Mouse (Mus musculus): Measurements from ENCODE around the gene Pde6b.
A peak's percentile ranks its signal among the peaks of the same experiment; 100 is the strongest.

Gene Pde6b

DNA sequence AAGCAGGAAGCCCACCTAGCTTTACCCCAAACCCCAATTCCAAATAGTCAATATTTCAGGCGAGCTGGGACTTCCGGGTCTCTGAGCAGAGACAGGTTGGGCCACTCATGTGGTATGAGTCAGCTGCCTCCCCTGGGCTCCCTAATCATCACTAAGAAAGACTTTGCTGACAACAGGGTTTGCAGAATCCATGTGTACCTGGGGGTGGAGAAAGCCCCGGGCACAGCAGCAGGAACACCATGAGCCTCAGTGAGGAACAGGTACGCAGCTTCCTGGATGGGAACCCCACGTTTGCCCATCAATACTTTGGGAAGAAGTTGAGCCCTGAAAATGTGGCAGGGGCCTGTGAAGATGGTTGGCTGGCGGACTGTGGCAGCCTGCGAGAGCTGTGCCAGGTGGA lies at the start of gene Pde6b:
TSS of gene Pde6b (plus strand) at position 191 of the 400 bp plus-strand sequence.
- DNase-seq (ENCODE audit: low spot score in 2 of 2): no peak

GRCm38 (mm10) chr5:108343680-108344170 lies 44.5 kb upstream of the Pde6b start:
- DNase-seq (ENCODE audit: low spot score in 2 of 2): no peak

DNA sequence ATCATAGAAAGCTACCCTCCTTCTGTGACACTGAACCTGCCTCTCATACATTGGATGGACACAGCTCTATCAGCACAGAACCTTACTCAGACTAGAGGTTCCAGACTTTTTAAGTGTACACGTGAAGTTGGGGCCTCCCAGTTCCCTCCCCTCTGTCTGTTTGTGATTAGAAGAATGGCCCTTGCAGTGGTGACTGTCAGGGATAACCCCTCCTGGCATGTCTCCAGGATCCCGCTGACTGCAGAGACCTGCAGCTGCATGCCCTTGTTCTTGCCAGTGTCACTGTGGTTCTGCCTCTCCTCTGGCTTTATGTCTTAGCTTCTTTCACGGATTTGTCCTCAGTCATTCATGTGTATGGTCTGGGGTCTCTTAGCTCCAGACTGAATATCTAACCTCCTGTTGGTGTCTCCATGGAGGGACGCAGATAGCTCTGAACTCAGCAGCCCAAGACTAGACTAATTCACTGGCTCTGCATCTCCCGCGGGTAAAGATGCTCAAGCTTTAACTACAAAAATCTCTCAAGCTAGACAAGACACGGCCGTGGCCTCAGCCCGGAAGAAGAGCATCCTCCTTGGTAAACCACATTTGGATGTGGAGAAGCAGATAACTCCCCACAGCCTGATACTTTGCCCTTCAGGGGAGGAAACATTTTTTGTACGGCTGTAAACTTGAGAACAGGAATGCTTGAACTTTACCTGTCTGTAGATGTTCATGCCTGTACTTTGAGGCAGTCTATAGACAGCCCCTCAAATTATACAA lies 42.7 kb upstream of the Pde6b start:
- DNase-seq (ENCODE audit: low spot score in 2 of 2): no peak

DNA sequence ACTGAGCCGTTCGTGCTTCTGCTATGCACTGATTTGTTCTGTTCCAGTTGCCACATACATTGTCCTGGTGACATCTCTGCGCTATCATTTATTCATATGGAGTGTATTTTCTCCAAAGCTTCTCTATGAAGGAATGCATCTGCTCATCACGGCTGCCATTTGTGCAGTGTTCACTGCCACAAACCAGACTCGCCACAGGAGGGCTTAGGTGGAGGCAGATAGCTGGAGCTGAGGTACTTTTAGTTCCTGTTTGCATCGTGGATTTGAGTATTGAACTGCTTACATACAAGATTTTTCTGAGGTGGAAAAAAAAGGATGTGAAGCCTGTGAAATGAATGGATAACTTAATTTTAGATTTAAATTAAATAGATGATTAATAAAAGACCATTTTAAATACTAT lies 40.3 kb upstream of the Pde6b start:
- DNase-seq (ENCODE audit: low spot score in 2 of 2): no peak

GRCm38 (mm10) chr5:108349511-108350148 lies 38.6 kb upstream of the Pde6b start:
- no peak for DNase-seq (ENCODE audit: low spot score in 2 of 2)

DNA sequence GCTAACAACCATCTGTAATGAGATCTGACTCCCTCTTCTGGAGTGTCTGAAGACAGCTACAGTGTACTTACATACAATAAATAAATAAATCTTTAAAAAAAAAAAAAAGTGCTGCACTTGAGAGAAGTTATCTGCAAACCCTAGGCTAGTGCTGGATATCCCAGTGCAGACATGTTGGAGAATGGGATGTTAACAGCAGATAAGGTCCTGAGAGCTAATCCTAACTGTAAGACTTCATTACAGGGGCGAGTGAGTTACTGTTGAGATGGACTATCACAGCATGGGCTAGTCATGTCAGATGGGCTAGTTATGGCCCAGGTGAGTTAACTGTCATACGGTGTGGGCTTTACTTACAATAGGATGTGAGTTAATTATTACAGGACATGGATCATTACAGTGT lies 34.1 kb upstream of the Pde6b start:
- no peak for DNase-seq (ENCODE audit: low spot score in 2 of 2)

DNA sequence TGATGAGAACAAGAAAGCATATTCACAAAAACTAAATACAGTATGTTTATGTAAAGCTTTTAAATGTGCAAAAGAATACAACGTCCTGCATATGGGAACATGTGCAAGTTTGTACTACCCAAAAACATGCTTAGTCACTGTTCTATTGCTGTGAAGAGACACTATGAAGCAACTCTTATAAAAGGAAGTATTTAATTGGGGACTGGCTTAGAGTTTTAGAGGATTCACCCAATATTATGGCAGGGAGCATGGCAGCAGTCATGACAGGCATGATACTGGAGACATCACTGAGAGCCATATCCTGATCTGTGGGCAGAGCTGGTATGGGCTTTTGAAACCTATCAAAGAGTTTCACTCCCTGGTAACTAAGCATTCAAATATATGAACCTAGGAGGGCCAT lies 30.3 kb upstream of the Pde6b start:
- DNase-seq (ENCODE audit: low spot score in 2 of 2): no peak

DNA sequence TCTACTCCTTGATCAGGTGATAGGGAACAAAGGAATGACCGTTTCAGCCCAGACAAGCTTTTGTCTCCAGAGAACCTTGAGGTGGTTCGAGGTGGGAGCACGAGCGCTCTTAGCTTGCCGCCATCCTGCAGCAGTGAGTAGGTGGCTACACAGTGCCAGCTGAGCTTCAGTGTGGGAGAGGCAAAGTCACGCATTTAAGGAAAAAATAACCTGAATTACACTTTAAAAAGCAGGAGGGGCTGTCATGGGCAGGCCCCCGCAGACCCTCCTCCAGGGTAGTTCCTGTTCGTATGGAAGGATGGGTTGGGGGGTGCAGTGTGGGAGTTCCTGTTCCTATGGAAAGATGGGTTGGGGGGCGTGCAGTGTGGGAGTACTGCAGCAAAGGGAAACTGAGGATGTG lies 28.7 kb upstream of the Pde6b start:
- no peak for DNase-seq (ENCODE audit: low spot score in 2 of 2)

- DNase-seq (ENCODE audit: low spot score in 2 of 2): no peak
Observed at GRCm38 (mm10) chr5:108360211-108360610, 28.0 kb upstream of the Pde6b start.

GRCm38 (mm10) chr5:108362330-108362729 lies 25.9 kb upstream of the Pde6b start:
- no peak for DNase-seq (ENCODE audit: low spot score in 2 of 2)

- no peak for DNase-seq (ENCODE audit: low spot score in 2 of 2)
Observed at GRCm38 (mm10) chr5:108366328-108366983, 21.7 kb upstream of the Pde6b start.

- DNase-seq (ENCODE audit: low spot score in 2 of 2): peak; percentile 52 to 70
Observed at GRCm38 (mm10) chr5:108366984-108367841, 21.0 kb upstream of the Pde6b start.

GRCm38 (mm10) chr5:108367871-108368332 lies 20.3 kb upstream of the Pde6b start, which contains the start of gene Gm42517:
Gene Gm42517 (minus strand): TSS chr5:108367922.
- peak in 1 of 2 experiments; percentile 13 for DNase-seq (ENCODE audit: low spot score in 2 of 2)

DNA sequence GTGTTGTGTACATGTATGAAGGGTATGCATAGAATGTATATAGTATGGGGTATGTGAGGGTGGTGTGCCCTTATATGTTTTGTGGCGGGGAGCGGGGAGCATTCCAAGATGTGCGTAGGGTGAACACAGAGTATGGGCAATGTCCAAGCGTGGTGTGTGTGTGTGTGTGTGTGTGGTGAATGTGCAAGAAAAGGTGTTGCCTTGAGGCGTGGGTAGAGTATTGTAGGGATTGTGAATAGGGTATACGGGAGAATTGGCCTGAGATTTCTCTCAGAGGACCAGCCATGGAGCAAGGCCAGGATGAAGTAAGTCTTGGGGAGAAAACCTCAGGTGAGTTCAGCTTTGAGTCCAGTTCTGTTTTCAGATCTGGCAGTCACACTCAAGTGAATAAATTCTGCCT lies 19.7 kb upstream of the Pde6b start:
- DNase-seq (ENCODE audit: low spot score in 2 of 2): no peak

DNA sequence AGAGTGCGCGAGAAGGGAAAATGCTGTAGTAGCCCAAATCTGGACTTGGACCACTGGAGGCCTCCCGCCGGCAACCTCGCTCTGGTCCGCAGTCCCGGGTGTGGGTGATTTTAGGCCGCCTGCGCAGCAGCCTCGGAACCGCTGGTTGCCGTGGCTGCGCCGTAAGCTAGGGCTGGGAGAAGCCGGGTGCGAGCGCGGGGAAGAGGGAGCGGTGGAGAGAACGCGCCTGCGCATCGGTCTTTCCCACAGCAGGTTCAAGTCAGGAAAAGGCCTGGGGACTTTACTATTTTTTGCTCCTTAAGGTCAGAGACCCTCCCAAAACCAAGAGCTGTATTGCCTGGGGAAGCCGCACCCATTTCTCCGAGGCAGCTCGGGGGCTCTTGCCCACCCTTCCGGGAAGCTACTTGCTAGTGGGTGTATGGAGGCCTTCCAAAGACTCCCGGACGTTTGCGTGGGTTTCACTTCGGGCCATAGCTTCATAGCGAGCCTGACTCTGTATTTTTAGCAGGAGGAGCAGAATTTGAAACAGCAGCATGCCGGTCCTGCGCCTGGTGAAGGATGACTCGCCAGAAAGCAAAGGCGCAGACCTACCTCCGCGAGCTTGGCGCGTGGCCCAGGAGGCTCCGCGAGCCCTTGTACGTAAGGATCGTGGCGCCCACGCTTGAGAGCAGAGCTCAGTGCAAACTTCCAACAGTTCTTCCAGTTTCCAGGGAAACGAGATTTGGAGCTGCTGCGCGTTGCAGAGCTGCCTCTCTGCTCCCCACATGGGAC lies 19.2 kb upstream of the Pde6b start:
- peak in 1 of 2 experiments; percentile 41 for DNase-seq (ENCODE audit: low spot score in 2 of 2)

GRCm38 (mm10) chr5:108369964-108370363 lies 18.2 kb upstream of the Pde6b start:
- DNase-seq (ENCODE audit: low spot score in 2 of 2): no peak

- no peak for DNase-seq (ENCODE audit: low spot score in 2 of 2)
Observed at GRCm38 (mm10) chr5:108374079-108374478, 14.1 kb upstream of the Pde6b start.

GRCm38 (mm10) chr5:108376059-108376458 lies 12.1 kb upstream of the Pde6b start:
- no peak for DNase-seq (ENCODE audit: low spot score in 2 of 2)

GRCm38 (mm10) chr5:108378346-108378745 lies 9.8 kb upstream of the Pde6b start:
- no peak for DNase-seq (ENCODE audit: low spot score in 2 of 2)

DNA sequence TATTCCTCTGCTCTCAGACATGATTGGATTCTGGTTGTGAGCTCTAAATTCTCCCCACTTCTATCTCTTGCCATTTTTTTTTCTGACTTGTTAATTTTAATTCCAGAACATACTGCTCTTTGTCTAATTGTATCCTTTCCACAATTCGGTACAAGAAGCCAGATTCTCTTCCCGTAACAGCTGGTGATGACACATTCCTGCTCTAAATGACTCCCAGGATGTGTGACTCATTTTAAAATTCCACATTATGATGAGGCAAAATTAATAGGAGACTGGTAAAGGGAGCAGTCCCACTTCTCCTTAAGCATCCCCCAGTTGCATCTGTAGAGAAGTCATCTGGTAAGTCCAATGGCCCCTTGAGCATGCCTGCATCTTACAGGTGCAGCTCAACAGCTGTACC lies 2.6 kb upstream of the Pde6b start:
- no peak for DNase-seq (ENCODE audit: low spot score in 2 of 2)

DNA sequence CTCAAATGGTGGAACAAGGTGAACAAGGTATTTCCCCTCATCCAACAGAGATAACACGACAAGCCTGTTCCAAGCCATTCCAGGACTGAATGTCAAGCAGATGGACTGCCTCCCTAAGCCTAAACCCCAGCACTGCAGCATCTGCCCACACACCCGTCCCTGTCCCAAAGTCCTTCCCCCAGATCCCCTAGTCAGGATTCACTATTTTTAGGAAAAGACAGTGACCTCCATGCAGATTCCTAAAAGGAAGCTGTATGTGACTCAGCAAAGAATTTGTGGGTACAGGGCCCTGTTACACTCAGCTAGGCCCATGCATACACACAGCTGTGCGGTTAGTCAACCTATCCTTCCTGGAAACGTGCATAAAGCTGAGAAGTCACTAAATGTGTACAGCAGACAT lies 1.7 kb upstream of the Pde6b start:
- no peak for DNase-seq (ENCODE audit: low spot score in 2 of 2)
